ENCODE assay signal across 11 mouse cellular contexts in the genomic region with DNA sequence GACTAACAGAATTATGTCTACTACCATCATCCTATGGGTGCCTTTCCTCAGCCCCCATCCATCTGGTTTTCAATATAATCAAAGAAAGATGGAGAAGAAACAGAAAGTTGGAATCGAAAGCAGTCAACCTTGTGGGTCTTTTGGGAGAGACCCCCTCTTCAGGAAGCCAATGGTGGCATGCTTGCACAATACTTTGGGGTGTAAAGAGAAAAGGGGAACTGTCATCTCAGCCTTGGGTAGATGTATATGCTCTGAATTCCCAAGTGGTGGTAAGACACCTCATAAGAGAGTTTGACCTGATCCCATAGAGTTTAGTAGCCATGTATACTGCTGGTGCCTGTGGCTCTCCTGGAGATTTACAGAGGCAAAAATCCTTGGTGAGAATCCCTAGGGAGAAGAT.
"Had no signal": no experiment of that assay in that cellular context is flagged by ENCODE, and none has a peak within 500 bp of the region (broad histone marks: within the 10 kb centered on the region; RNA-seq: fewer than 3 reads in every experiment).

No protein-coding gene starts in this region.

- H3K4me3 ChIP-seq: kidney, embryonic 15.5 days; limb, embryonic 10.5 days had no signal

- H3K36me3 ChIP-seq: kidney, embryonic 15.5 days; limb, embryonic 10.5 days had no signal

- ATAC-seq: intestine, embryonic 16.5 days had no signal

- DNase-seq: kidney, adult 2 months; kidney, postnatal 14 days; lung, embryonic 14.5 days; lung, postnatal 14 days; right cerebral cortex, postnatal 14 days; thymus, postnatal 36 days had no signal

- H3K9me3 ChIP-seq: kidney, embryonic 15.5 days; limb, embryonic 10.5 days had no signal

- H3K27me3 ChIP-seq: kidney, embryonic 15.5 days had no signal

- H3K4me2 ChIP-seq: kidney, embryonic 15.5 days; lung, embryonic 14.5 days had no signal

- H3K27ac ChIP-seq: limb, embryonic 10.5 days; liver, embryonic 14.5 days; macrophage had no signal

- H3K9ac ChIP-seq: kidney, embryonic 15.5 days; liver, embryonic 14.5 days; lung, embryonic 14.5 days had no signal
